Mouse (Mus musculus) midbrain, embryonic 14.5 days (tissue): ENCODE data around the gene Cd164l2. TPM values are rescaled to one million over a fixed set of nuclear protein-coding genes. Genes with fewer than 3 reads are reported as not detected.
A peak's percentile ranks its signal among the peaks of the same experiment; 100 is the strongest.

Experiments used
- ATAC-seq: fragments of 200-750 bp; cut with Nextera tagmentation; 2 replicates; pipeline ENCODE4 v1.8.0; 2017; ENCODE audit warnings: moderate number of reproducible peaks, moderate library complexity; ENCODE audit not compliant: low FRiP score, low TSS enrichment
- DNase-seq: peaks from one replicate; pipeline ENCODE4 v3.0.0-alpha.2; 2015
- H3K27ac ChIP-seq: fragments of 300-500 bp; sonication (generic); replicated peaks from 2 replicates; pipeline ENCODE4 v1.5.1; 2014; ENCODE audit warnings: mild to moderate bottlenecking, low read depth, low read length, moderate library complexity
- H3K27me3 ChIP-seq: fragments of 300-500 bp; sonication (generic); 2 replicates; pipeline ENCODE4 v1.6.1; 2014; ENCODE audit warnings: low read length, control low read depth, mixed read lengths; ENCODE audit not compliant: control insufficient read depth, insufficient read depth
- H3K36me3 ChIP-seq: fragments of 300-500 bp; sonication (generic); 2 replicates; pipeline ENCODE4 v1.6.1; 2014; ENCODE audit warnings: low read length, control low read depth; ENCODE audit not compliant: control insufficient read depth, insufficient read depth
- H3K4me1 ChIP-seq: fragments of 300-500 bp; sonication (generic); 2 replicates; pipeline ENCODE4 v1.6.1; 2014; ENCODE audit warnings: mild to moderate bottlenecking, antibody characterized with exemption, low read length, control low read depth; ENCODE audit not compliant: control insufficient read depth, insufficient read depth
- H3K4me2 ChIP-seq: fragments of 300-500 bp; sonication (generic); 2 replicates; pipeline ENCODE4 v1.6.1; 2014; ENCODE audit warnings: mild to moderate bottlenecking, low read length, moderate library complexity
- H3K4me3 ChIP-seq: fragments of 300-500 bp; sonication (generic); replicated peaks from 2 replicates; pipeline ENCODE4 v1.5.1; 2014; ENCODE audit warnings: low read depth, low read length
- H3K9ac ChIP-seq: fragments of 300-500 bp; sonication (generic); replicated peaks from 2 replicates; pipeline ENCODE4 v1.6.1; 2014; ENCODE audit warnings: mild to moderate bottlenecking, low read length, moderate library complexity
- H3K9me3 ChIP-seq: fragments of 300-500 bp; sonication (generic); 2 replicates; pipeline ENCODE4 v1.6.1; 2016; ENCODE audit warnings: low read length, control low read depth, mixed read lengths; ENCODE audit not compliant: control insufficient read depth
- WGBS: fragments of 180-500 bp; shearing (Covaris S2); extraction: QIAGEN DNeasy Blood & Tissue Kit; methylation state at CpG from one replicate; pipeline ENCODE4 v1.1.7; 2014; 5-methylcytosine and 5-hydroxymethylcytosine counted together
- polyA plus RNA-seq: library from polyadenylated mRNA; unstranded; fragments of >200 nt; fragmentation: Nextera tagmentation; extraction: Ambion mirVana; gene quantifications from 2 replicates; pipeline ENCODE4 v1.2.1, GENCODE M21; 2014

Gene Cd164l2
- polyA plus RNA-seq, 1 experiment from 2014 or later: 0.95 TPM

DNA sequence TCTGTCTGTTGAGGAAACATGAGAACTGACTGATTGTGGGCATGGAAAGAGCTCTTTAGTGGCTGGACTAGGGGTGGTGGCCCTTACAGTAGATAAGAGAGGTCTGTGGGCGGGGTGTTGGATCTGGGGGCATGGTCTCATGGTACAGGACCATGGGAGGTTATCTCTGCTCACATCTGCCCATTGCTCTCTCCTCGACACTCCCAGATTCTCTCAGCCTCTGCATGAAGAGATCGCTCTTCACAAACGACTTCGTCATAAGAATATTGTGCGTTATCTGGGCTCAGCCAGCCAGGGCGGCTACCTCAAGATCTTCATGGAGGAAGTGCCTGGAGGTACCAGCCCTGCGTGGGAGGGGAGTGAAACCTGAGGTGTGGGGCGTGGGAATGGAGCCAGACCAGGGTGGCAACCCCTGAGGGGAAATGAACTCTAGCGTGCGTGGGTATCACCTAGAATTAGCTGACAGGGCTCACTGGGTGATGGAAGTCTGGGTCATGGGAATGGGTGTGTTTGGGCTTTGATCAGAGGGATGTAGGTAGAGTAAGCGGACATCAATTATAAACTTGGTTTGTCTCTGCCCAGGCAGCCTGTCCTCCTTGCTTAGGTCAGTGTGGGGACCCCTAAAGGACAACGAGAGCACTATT is 36.0 kb downstream of the Cd164l2 start:
- Histone ChIP-seq H3K27me3 (peaks cover 63% of the 10 kb centered on the region), H3K27ac (no peak overlapping the region), H3K36me3 (no peaks in the 10 kb centered on the region), H3K9me3 (no peaks in the 10 kb centered on the region), H3K4me1 (peaks cover 6% of the 10 kb centered on the region), H3K4me3 (no peak overlapping the region), H3K9ac (no peak overlapping the region), H3K4me2 (no peak overlapping the region)
- ATAC-seq (no peak), DNase-seq (no peak)
- WGBS: 80% methylated on average over 13 of the region's 13 CpGs

DNA sequence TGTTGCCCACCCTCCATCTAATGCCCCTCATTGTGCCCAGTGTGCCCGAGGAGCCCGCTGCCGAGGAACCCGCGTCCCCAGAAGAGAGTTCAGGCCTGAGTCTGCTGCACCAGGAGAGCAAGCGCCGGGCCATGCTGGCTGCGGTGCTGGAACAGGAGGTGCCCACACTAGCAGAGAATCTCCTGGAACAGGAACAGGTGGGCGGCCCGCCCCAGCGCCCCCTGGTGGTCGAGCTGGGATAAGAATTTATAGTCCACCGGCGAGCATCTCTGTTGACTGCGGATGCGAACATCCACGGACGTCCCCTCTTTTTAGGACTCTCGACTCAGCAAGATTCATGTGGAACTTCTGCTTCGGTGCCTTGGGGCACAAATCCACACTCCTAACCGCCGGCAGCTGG is 38.7 kb downstream of the Cd164l2 start:
- H3K9ac ChIP-seq: peak overlapping the region; percentile 31; the same call in 1 of the 2 replicates
- H3K27ac ChIP-seq: no peak overlapping the region
- peaks cover 56% of the 10 kb centered on the region for H3K27me3 ChIP-seq
- ATAC-seq (no peak), DNase-seq (peak; percentile 78)
- 3% methylated on average over 22 of the region's 22 CpGs for WGBS
- no peaks in the 10 kb centered on the region for H3K9me3 ChIP-seq
- peak overlapping the region; percentile 48 for H3K4me2 ChIP-seq
- no peaks in the 10 kb centered on the region for H3K36me3 ChIP-seq
- peaks cover 6% of the 10 kb centered on the region for H3K4me1 ChIP-seq
- peak overlapping the region; percentile 25 for H3K4me3 ChIP-seq

DNA sequence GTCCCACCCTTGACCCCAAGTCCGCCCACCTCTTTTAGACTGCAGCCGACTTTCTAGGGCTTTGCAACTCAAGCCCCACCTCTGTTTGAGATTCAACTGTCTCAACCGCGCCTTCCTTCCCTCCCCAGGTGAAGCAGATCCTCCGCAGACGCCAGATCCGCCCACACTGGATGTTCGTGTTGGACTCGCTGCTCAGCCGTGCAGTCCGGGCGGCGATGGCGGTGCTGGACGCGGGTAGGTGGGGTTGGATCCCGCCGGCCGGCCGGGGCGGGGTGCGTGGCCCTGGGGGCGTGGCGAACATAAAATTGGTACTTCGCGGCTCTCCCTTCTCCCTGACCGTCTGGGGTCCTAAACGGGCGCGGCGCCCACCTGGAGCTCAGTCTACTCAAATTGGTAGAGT is 39.3 kb downstream of the Cd164l2 start:
- DNase-seq: peak; percentile 27
- Histone ChIP-seq H3K36me3 (no peaks in the 10 kb centered on the region), H3K27me3 (peaks cover 60% of the 10 kb centered on the region), H3K4me2 (peak overlapping the region; percentile 48), H3K27ac (no peak overlapping the region), H3K9me3 (no peaks in the 10 kb centered on the region), H3K4me1 (peaks cover 6% of the 10 kb centered on the region), H3K4me3 (peak overlapping the region; percentile 25), H3K9ac (peak overlapping the region; percentile 31; the same call in 1 of the 2 replicates)
- 1% methylated on average over 31 of the region's 31 CpGs for WGBS
- ATAC-seq: no peak

DNA sequence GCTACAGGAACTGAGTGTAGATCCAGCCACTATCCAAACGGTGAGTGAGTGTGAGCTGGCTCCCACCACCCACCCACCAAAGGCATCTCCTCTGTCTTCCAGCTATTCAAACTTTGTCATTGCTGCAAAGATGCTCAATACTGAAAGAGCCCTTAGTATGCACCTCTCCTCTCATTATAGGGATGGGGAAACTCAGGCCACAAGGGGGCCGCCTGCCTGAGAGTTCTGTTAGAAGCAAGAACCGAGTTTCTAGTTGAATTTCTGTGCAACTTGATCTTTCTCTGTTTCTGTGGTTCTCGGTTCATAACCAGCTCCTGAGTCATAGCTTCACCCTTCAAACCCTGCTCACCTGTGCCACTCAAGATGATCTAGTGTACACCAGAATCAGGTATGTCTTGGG is 40.2 kb downstream of the Cd164l2 start:
- Histone ChIP-seq H3K27me3 (peaks cover 52% of the 10 kb centered on the region), H3K4me3 (no peak overlapping the region), H3K4me2 (no peak overlapping the region), H3K36me3 (no peaks in the 10 kb centered on the region), H3K27ac (no peak overlapping the region), H3K9ac (no peak overlapping the region), H3K9me3 (no peaks in the 10 kb centered on the region), H3K4me1 (peaks cover 6% of the 10 kb centered on the region)
- WGBS: 39% methylated on average over 4 of the region's 4 CpGs
- ATAC-seq (no peak), DNase-seq (peak; percentile 34)

DNA sequence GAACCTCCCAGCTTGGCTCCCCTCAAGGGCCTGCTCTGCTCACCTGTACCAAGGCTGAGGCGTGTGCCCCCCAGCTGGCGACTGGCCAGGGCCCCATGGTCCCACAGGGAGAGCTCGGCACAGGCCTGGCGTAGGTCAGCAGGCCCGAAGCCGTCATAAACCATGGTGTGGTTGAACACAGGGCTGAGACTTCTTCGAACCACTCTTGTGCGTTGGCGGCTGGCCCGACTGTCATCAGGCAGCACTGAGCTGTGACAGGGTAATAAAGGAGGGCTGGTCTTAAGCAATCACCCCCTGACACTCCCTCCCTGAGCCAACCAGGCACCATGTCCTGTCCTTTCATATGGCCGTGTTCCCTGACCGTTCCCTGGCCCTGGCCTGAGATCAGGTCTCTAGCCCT is 41.5 kb downstream of the Cd164l2 start:
- Histone ChIP-seq H3K4me2 (no peak overlapping the region), H3K27ac (no peak overlapping the region), H3K27me3 (peaks cover 41% of the 10 kb centered on the region), H3K36me3 (no peaks in the 10 kb centered on the region), H3K9me3 (no peaks in the 10 kb centered on the region), H3K9ac (no peak overlapping the region), H3K4me1 (peaks cover 6% of the 10 kb centered on the region), H3K4me3 (no peak overlapping the region)
- ATAC-seq: no peak
- 70% methylated on average over 12 of the region's 12 CpGs for WGBS
- DNase-seq: no peak

DNA sequence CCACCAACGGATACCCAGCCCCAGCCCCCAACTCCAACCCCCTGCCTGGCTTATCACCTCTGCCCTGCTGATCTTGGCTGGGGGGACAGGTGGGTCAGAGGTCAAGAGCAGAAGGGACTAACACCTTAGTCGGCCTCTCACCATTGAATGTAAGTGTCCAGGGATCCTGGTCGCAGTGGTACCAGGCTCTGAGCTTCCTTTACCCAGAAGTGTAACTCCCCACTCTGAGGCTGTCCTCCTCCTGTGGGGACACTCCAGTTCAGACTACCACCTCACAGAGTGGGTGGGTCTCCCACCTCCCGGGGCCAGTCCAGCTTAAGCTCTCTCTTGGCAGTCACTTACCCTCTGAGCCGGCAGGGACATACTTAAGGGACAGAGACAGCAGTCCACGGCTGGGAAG is 43.5 kb downstream of the Cd164l2 start:
- Histone ChIP-seq H3K4me2 (no peak overlapping the region), H3K9ac (no peak overlapping the region), H3K4me1 (peaks cover 6% of the 10 kb centered on the region), H3K36me3 (no peaks in the 10 kb centered on the region), H3K27ac (no peak overlapping the region), H3K4me3 (no peak overlapping the region), H3K27me3 (peaks cover 28% of the 10 kb centered on the region), H3K9me3 (no peaks in the 10 kb centered on the region)
- DNase-seq (no peak), ATAC-seq (no peak)
- 62% methylated on average over 6 of the region's 6 CpGs for WGBS

DNA sequence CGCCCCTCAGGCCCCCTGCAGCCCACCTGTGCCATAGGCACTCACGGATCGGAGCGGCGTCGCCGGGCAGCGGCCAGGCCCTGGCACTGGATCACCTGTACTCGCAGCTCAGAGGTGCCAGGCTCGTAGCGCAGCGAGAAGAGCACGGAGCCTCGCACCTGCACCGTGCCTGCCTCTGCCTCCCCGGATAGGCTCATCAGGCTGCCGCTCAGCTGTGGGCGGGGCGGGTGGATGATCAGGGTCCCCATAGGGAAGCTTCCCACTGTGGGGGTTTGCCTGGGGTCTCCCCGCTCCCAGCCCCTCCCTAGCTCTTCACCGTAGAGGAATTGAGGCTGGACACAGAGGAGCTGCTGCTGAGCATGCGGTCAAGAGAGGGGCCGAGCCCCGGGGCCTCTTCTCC is 44.9 kb downstream of the Cd164l2 start:
- whole genome bisulfite sequencing: 20% methylated on average over 24 of the region's 24 CpGs
- Histone ChIP-seq H3K9ac (no peak overlapping the region), H3K9me3 (no peaks in the 10 kb centered on the region), H3K4me3 (no peak overlapping the region), H3K36me3 (no peaks in the 10 kb centered on the region), H3K4me1 (no peaks in the 10 kb centered on the region), H3K27me3 (peaks cover 14% of the 10 kb centered on the region; the same call in 1 of the 2 replicates), H3K27ac (no peak overlapping the region), H3K4me2 (no peak overlapping the region)
- no peak for ATAC-seq
- no peak for DNase-seq

DNA sequence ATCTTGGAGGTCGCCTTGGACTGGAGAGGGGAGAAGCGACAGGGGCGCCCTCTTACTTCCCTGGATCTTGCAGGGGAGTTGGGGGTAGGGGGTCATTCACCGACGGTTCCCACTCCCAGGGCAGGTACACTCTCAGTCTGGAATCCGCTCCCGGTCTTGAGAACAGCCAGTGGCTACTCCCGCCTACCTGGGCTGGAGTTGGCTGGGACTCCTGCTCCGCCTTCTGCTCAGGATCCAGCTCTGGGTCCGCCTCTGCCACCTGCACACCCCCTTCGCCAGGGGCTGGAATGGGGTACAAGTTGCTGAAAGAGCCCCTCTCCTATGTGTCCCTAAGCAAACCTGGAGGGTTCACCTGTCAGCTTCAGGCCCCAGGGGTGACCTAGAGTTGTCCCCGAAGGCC is 45.3 kb downstream of the Cd164l2 start:
- Histone ChIP-seq H3K9ac (no peak overlapping the region), H3K4me2 (no peak overlapping the region), H3K4me1 (no peaks in the 10 kb centered on the region), H3K9me3 (no peaks in the 10 kb centered on the region), H3K27ac (no peak overlapping the region), H3K27me3 (peaks cover 10% of the 10 kb centered on the region; the same call in 1 of the 2 replicates), H3K36me3 (no peaks in the 10 kb centered on the region), H3K4me3 (no peak overlapping the region)
- no peak for ATAC-seq
- no peak for DNase-seq
- 34% methylated on average over 12 of the region's 12 CpGs for WGBS

DNA sequence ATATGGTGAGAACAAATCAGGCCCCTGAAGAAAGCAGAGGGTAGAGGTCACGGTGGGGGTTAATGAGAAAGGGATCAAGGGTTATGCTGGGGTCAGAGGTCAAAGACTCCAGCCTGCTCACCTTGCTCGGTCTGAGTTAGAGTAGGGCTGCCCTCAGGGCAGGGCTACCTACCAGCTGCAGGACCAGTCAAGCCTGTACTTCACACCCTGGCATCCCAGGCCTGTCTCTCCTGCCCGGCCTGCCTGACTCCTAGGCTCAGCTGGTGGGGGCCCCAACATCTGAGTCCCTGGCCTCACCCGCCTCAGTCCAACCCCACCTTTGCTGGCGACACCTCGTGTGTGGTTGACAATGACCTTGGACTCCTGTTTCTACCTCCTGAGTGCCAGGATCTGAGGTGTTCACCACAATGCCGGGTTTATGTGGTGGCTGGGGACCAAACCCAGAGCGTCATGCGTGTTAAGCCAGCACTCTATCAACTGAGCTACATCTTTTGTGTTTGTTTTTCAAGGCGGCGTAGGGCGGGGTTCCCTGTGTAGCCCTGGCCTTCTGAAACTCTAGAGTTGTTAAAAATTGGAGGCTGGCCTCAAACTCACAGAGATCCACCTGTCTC is 46.0 kb downstream of the Cd164l2 start:
- no peak for DNase-seq
- Histone ChIP-seq H3K9me3 (no peaks in the 10 kb centered on the region), H3K9ac (no peak overlapping the region), H3K4me1 (no peaks in the 10 kb centered on the region), H3K27ac (no peak overlapping the region), H3K4me3 (no peak overlapping the region), H3K36me3 (no peaks in the 10 kb centered on the region), H3K27me3 (0 out of 2 replicates have a peak, but pooled peaks cover 4% of the 10 kb centered on the region), H3K4me2 (no peak overlapping the region)
- 76% methylated on average over 12 of the region's 12 CpGs for WGBS
- no peak for ATAC-seq
